Mouse (Mus musculus) urinary bladder, postnatal 25 days (tissue): ENCODE data around the gene Abhd17a.

Experiments used
- DNase-seq: peaks from one replicate; pipeline ENCODE4 v3.0.0; 2022; ENCODE audit warnings: low spot score

Abhd17a gene

GRCm38 (mm10) chr10:80589879-80590854, at the start of gene Abhd17a:
Gene Abhd17a (minus strand): TSS chr10:80590341.
- peak; percentile 89 for DNase-seq

GRCm38 (mm10) chr10:80635345-80635744, 45.2 kb upstream of the Abhd17a start:
- DNase-seq, result no peak

GRCm38 (mm10) chr10:80628925-80629324, 38.8 kb upstream of the Abhd17a start:
- no peak for DNase-seq

GRCm38 (mm10) chr10:80627685-80628084, 37.5 kb upstream of the Abhd17a start:
- no peak for DNase-seq

DNA sequence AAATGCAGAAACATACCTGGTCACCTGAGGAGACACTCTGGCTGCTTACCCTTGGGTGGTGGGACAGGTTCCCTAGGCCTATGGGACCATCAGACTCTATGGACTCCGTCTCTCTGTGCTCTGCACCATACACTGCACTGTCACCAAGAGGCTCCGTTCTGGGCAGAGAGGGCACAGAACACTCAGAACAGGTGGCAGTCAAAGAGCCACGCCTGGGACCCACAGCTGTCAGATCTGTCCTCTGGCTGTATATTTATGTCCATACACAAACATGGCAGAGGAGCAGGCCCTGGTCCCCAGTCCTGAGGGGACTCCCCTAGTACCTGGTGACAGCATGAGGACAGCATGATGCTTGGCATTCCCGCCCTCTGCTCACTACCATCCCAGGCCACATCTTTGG, 35.6 kb upstream of the Abhd17a start:
- DNase-seq, result no peak

DNA sequence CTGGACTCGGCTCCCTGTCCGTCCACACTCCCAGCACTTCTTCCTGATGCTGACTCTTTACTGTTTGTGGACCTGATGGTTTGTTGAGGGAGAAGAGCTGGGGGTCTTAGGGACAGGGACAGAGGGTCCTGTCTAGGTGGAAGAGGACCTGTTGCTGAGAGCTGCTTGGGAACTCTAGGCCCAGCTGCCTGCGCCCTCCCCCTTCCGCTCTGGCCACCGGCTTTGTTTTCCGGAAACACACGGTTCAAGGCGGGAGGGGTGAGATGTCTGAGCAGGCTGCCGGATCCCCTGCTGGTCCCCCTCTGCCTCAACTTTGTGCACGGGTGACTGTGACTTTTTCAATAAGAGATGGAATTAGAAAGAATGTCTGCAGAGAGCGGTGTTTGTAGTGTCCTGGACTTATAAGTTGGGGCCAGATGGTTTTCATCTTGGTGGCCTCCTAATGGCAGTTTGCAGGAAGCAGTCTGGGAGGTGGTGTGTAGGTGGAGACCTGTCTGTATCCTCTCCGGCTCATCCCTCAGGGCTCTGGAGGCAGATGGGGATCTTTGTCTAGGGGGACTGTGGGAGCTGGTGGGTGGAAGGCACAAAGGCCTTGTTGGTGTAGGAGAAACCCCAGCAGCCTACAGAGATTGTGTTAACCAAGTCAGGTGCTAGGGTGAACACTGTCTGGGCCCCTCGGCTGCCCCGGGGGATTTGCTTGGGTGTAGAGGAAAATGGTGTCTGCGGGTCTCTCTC, 33.5 kb upstream of the Abhd17a start:
- DNase-seq, result peak; percentile 39

- peak; percentile 46 for DNase-seq
These were observed 32.7 kb upstream of the Abhd17a start, which contains the start of gene Csnk1g2 for GRCm38 (mm10) chr10:80622661-80623456. Gene Csnk1g2 (plus strand): TSS chr10:80622838.

- peak; percentile 100 for DNase-seq
These were observed 32.0 kb upstream of the Abhd17a start for GRCm38 (mm10) chr10:80621940-80622660.

- DNase-seq, result no peak
These were observed 31.5 kb upstream of the Abhd17a start for GRCm38 (mm10) chr10:80621690-80621939.

GRCm38 (mm10) chr10:80620796-80621689, 30.9 kb upstream of the Abhd17a start:
- no peak for DNase-seq

DNA sequence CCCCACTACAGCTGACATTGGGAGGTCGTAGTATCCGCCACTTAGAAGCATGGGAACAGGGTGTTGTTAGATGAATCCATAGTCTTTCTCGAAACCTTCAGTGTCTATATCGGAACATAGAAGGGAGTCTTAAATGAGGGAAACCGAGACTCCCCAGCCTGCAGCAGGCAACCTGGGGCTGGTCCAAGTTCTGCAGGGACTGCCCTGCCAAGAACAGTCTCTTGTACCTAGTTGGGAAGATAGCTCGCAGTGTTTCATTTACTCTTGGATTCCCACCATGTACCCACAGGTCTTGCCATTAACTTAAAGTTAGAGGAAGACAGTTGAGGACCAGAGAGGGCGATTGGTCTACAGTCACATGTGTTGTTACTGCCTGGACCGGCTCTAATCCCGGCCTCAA, 30.2 kb upstream of the Abhd17a start:
- no peak for DNase-seq

DNA sequence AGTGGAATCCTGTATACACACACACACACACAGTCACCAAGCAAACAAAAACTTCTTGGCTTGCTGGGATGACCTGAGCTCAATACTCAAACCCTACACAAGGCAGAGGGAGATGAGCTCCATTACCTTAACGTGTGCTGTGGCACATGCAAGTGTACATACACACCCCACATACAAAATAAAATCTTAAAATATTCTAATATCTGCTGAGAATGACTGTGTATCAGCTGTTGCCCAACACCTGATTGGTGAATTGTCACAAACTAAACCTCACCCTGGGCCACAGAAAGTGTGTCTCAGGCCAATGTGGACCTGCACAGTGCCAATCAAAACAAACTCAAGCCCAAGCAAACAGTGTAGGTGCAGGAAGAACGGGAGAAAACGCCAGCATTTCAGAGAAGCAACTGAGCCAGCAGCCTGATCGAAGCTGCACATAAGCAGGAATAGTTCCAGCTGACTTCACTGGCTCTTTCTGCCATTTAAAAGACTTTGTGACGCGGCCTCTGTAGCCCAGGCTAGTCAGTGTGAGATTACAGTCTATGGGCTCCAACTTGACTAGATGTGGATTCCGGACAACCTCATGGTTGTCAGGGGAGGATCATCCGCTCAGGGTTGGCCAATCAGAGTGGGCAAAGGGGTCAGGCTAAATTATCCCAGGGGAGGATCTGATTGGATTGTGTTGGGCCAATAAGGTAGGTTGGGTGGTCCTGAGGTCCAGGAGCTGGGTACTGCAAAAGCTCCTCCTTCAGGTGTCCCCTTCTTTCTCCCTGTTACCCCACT, 29.5 kb upstream of the Abhd17a start:
- DNase-seq, result no peak

DNA sequence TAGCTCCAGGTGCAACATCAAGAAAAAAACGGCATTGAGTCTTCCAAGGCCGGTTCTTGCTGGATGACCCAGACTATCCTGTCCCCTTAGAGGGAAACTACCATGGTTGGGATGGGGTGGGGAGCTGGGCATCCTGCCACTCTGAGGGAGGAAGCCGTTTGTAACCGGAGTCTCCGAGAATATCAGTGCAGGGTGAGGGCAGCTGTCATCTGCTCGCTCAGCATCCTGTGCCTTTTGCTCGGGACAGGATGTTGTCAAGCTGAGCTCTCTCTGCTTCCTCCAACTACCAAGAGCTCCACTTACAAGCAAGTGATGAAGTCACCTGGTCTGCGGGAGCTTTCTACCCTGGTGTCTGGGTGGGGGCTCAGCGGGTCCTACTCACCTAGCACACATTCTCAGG, 28.0 kb upstream of the Abhd17a start:
- no peak for DNase-seq

GRCm38 (mm10) chr10:80614351-80614750, 24.2 kb upstream of the Abhd17a start:
- DNase-seq, result no peak

DNA sequence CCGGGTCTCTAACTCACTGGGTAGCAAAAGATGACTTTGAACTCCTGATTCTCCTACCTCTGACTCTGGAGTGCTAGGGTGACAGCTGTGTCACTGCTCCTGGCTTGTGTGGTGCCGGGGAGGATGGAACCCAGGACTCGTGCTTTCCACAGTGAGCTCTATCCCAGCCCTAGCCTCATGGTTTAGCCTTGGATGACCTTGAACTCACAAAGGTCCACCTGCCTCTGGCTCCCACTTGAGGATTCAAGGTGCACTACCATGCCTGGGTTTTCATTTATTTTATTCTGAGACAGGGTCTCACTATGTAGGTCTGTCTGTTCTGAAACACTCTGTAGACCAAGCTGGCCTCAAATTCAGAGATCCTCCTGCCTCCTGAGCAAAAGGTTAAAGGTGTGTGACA, 23.7 kb upstream of the Abhd17a start:
- no peak for DNase-seq

DNA sequence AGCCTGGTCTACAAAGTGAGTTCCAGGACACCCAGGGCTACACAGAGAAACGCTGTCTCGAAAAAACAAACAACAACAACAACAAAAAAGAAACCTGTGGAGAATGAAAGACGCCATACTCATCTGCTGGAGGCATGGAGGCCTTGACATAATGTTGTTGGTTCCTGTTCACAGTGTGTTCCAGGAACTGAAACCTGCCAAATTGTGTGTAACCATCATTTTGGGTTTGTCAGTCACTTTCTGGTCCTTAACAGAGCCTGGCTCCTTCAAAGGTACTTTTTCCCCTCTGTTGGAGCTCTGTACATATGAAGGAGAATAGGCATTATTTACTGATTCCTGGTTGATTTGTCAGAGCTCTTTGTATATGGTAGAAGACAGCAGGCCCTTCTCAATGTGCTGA, 21.8 kb upstream of the Abhd17a start:
- DNase-seq, result no peak

DNA sequence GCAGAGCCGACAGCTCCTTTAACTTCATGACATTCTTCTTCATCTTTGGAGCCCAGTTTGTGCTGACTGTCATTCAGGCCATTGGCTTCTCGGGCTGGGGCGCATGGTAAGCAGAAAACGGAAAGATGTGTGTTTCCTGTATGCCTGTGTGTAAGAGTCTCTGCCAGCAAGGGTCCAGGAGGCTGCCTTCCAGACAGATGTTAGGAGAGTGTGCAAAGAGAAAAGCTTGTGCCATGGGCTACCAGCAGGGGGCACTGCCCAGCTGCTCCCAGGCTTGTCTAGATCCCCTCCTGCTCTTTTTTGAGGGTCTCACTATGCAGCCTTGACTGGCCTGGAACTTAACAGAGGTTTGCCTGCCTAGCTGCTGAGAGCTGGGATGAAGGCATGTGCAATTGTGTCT, 20.9 kb upstream of the Abhd17a start:
- DNase-seq, result peak; percentile 30

DNA sequence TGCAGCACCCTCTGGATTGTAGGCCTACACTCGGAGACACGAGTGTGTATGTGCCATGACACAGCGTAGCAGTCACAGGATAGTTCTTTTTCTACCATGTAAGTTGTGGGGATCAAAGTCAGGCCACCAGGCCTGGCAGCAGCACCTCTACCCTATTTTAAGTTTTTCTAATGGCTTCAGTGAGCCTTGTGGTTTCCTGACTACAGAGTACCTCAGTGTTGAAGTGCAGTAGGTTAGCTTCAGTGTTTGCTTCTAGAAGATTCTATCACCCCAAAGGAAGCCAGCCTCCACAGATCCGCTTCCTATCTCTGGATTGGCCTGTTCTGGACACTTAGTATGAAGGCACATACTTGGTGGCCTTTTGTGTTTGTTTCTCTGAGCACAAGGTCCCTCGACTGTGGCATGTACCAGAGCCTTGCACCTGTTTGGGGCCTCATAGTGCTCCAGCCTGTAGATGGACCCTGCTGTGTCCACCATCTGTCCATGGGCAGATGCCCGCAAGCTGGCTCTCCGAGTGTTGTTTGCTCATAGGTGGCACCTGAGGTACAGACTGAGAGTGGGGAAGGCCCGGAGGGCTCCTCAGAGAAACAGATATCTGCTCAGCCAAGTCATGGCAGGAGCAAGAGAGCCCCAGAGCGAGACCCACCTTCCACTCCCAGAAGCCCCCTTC, 20.1 kb upstream of the Abhd17a start:
- DNase-seq, result no peak

GRCm38 (mm10) chr10:80609269-80609924, 19.3 kb upstream of the Abhd17a start:
- no peak for DNase-seq
